Mouse (Mus musculus) gastrocnemius, adult 18-20 months (tissue): ENCODE results near the gene Sox4. TPM values are rescaled to one million over a fixed set of nuclear protein-coding genes. Genes with fewer than 3 reads are reported as not detected.

Experiments
- DNase-seq: peaks from one replicate; pipeline ENCODE4 v3.0.0; 2021; ENCODE audit warnings: low spot score
- total RNA-seq, 2 experiments: library from RNA; stranded (reverse); gene quantifications; 2 replicates each; pipeline ENCODE4 v1.2.3; 2021

Gene Sox4
- total RNA-seq, 2 experiments from 2014 or later: 1.7 to 11.8 TPM

DNA sequence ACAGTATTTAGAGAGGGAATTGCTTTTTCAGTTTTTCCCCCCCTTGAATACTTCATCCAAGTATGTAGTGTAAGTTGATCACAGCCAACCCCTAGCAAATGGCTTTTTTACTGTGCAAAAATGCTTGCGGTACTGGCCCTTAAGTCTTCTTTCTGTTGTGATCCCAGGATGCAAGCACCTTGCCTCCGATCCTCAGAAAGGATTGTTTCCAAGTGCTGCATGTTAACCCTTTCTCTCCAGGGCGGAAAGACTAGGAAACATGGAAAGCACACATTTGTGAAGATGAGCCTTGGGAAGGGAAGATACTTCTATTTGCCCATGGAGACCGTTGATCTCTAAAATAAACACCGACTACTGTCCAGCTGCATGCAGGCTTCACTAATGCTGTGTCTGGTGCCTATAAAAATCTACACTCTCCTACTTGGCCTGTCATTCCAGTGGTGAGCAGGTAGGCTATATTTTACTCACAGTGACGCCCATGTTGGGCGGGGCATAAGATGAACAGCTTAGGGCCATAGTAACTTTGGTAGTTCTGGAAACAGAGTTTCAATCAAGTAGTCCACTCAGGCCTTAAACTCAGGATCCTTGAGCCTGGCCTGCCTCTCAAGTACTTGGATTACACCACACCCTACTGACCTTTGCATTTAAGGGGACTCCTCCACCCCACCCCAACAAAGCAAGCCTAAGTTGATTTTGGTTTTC is 5.6 kb downstream of the Sox4 start:
- DNase-seq: no peak

DNA sequence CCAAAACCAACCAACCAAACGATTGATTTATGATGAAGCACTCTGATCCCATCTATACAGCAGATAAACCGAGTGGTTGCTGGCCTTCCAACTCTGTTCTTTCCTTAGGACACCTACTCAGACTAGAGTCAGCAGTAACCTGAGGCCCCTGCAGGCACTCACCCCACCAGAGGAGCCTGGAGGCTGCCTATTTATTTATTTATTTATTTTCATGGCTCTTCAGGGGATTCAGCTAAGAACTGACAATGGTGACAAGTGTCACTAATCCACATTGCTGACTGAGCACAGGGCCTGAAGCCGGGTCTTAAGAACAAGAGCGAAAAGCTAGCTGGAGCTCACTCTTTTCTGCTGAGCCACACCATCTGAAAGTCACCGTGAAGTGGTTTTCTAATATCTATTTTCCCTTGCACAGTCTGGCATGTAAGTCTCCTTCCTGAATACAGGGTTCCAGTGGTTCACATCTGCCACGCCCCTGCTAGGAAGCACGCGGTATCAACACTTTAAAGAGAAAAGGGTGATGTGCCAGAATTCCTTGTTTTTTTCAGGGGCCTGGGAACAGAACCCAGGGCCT is 6.9 kb downstream of the Sox4 start:
- DNase-seq: no peak

DNA sequence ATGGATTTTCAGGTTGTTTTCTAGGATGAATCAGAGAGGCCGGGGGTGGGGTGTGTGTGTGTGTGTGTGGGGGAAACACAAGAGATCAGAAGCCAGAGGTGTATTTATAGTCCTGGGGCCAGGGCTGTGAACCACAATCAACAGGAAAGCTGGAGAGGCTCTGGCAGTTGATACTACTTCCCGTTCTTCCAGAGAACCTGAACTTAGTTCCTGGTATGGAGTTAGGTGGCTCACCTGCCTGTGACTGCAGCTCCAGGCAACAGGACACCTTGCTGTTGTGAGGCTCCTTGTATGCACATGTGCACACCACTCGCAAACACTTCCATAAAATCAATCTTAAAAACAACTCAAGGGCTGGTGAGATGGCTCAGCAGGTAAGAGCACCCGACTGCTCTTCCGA is 7.8 kb downstream of the Sox4 start:
- no peak for DNase-seq

DNA sequence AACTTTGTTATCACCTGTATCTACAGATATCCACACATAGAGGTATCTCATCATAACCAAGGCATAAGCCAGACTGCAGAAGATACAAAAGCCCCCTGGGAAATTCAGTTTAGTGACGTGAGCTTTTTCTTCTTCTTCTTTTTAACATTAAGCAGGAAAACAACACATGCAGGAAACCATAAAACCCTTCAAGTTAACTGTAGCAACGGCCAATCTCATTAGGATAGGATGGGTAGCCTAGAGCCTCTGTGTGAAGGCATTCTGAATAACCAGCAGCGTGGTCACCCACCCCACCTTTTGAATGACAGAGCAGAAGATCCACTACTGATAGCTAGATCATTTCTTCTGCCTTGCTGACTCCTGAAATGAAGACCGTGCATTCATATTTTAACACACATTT is 10.6 kb downstream of the Sox4 start:
- DNase-seq: no peak

DNA sequence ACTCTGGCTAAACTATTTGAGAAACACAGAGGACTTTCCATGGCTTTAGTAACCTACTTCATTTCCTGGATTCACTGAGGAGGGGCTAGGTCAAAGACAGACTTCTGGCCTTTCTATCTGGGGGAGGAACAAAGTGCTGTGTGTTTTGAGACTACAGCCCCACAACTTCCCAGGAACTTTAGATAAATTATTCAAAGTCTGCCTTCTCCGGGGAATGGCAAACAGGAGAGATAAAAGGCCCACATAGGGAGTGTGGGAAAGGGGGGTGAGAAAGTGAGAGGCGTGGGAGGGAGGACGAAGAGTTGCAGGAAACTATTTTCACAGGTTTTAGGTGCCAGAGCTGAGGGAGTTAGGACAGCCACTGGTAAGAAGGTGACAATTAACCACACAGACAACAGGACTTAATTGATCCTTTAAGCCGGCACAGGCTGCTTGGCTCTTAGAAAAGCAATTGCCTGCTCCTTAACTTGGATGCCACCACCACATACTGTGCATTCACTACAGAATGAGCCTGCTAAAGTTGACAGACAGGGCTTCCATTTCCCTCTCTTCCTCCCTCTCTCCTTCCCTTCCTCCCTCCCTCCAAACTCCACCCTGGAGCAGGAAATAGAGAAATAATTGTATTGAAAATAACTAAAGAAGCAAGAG is 11.4 kb downstream of the Sox4 start:
- DNase-seq: no peak

DNA sequence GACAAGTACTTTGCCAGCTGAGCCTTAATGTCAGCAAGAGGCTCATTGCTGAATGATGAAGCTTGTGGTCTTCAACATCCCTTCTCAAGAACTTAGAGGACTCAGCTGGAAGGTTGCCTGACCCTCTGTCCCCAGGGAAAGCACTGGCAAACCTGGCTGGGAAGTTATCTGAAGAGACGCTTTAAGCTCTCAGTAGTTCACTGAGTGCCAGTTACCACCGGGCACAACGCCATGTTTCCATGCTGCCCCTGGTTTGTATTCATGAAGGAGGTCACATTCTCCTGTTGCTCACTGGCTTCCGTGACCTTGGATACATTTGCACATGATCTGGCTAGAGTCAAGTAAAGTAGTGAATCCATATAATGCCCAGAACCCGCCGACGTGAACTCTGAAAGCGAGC is 20.1 kb downstream of the Sox4 start:
- peak; percentile 70 for DNase-seq

DNA sequence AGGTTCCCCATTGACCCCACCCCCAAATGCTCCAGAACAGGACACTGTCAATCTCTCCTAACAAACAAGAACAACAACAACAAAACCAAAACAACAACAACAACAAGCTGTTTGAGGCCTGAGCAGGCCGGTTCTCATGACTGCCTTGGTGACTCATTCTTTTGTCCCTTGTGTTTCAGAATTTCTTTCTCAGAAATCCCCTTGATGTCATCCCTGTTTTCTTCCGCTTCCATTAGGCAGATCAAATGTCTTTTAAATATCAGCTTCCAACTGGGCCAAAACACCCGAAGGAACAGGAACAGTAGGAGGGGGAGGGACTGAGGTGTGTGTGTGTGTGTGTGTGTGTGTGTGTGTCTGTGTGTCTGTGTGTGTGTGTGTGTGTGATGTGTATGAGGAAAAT is 21.7 kb downstream of the Sox4 start:
- DNase-seq: peak; percentile 14

DNA sequence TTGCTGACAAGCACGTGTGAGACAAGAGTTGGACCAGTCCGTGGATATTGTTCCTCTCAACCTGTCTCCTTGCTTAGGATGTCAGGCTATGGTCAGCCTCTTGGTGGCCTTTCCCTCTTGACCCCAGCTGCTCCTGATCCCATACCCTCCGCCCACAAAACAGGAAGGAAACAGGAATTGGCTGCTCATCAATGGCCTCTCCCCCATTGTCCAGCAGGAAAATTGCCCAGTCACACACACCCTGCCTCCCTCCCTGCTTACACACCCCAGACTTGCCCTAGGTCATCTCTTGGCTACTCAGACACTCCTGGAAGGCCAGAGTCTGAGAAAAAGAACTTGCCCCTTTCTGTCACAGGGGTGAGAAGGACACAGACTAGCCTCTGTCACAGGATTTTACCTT is 22.2 kb downstream of the Sox4 start:
- peak; percentile 29 for DNase-seq

DNA sequence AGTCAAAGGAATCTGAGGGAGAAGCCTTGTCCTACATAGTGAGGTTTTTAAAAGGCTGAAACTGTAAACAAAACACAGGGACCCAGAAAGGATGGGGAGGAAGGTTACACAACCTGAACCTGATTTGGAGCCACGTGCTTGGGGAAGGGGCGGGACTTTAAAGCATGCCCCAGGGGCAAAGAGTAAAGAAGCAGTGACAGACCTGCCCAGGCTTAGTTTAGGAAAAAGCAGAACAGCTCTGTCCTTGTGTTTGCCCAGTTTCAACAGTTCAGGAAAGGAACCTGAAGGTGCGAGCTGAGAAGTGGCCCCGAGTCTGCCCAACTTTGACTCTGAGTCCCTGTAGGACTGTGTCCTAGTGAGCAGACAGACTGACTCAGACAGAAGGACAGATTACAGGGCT is 23.1 kb downstream of the Sox4 start:
- DNase-seq: no peak

DNA sequence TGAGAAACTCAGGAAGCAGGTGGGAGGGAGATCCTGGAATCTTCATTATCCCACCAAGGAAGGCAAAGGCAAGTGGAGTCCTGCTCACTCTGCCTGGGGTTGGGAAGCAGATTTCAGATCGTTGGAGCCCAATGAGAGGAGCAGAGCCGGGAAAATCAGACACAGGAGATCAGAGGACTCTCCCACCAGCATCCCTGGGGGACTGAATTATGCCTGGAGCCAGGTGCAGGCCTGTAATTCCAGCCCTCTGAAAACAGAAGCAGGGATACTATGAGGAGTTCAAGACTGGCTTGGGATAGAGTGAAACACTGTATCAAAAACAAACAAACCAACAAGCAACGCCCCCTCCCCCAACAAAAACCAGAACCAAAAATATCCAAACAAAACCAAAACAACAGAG is 23.6 kb downstream of the Sox4 start:
- no peak for DNase-seq

DNA sequence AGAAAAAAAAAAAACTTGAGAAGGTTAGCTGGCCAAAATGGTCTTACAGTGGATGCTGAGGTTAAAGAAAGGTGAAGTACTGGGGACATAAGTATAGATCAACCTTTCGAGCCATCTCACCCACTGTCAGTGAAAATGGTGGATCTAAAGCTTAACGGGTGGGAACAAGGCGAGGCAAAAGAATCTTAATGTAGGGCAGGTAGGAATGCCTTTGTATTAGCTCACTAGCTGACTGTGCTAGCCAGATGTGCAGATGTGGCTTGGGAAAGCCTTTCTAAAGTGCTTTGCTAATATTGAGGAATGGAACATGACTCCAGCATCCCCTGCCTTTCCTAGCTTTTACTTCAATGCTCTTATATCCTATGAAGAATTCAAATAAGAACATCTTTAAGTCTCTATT is 30.4 kb downstream of the Sox4 start:
- DNase-seq: no peak

DNA sequence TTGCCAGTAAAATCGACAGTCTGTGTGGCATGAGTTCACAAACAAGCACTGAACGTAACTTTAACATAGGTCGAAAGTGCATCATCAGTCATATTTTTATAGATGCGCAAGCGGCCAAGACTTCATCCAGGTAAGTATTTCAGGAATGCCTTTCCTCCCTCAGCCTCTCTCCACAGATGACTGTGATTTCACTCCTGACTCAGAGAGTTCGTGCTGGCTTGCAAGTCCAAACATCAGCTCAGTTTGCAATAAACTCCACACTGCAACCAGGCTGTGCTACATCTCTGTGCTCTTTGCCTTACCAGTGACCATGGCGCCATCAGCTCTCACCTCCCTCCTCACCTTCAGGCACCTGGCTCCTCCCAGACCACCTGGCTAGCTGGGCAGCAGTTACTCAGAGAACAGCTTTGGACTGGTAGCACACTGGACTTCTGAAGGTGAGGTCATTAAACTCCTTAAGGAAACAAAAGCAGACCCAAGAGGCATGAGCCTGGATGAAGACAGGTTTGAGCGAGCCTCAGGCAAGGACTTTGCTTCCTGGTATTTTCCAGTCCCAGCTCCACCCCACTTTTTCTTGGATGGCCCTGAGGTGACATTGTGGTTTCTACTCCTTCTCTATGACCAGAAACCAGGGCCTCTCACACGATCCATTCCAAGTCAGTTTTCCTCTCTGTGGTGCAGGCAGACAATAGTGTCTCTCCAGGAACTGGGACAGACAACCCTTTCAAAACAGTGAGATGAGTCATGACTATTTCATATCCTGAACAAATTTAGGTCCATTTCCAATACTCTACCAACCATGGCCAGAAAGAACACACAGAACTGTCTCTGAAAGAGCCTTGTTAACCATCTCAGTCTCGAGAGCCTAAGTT is 35.9 kb downstream of the Sox4 start:
- DNase-seq: no peak

DNA sequence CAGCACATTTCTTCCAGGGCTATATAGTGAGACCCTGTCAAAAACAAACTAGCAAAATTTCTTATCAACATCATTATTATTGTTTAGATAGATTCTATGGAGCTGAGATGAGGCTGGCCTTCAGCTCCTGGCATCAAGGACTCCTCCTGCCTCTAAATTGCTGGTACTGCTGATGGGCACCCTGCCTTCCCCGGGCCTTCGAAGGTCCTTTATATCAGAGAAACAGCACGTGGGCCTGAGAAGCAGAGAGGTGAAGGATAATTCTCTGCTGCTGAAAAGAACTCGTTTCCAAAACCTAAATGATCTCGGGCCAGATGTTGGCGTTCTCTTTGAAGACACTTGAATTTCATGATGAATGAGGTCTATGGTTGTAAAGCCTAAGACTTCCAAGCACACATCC is 39.9 kb downstream of the Sox4 start:
- no peak for DNase-seq

DNA sequence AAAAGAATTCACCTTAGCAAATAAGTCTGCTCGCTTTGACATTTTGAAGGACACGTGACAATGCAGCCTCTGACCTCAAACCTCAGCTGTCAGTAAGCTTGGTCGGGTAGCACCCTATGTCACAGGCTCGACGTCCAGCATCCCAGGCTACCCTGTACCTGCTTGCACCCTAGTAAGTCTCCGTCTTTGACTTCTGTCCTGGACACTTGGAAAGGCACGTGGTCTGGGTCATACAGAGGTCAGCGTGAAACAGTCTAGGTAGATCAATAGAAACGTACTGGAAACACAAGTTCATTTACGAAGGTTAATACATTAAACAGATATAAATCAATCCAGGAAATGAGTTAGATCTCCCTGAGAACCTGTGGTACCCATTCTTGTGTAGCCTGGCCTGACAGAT is 46.5 kb downstream of the Sox4 start:
- DNase-seq: no peak
